Comparison of ENCODE assay signal across 24 mouse cellular contexts in the genomic region with DNA sequence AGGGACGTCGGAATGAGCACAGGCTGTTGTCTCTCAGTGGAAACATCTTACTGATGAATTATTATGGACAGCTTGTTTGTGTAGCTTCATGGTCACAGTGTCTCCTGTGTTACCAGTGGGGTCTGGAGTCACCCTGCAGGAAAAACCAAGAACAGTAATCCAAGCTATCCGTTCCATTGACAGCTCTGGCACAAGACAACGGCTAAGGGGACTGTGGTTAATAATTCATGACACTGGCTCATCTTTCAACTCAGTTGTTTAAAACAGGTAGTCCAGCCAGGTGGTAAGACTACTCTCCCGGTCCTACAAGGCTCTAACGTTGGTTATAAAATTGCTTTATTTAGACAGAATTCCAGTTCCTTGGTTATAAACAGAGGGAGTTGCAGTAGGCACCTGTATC. TPM values are rescaled to one million over a fixed set of nuclear protein-coding genes. Genes with fewer than 3 reads are reported as not detected.
DNase-seq lines count a peak whose midpoint lies in the region; ATAC-seq and TF ChIP-seq lines count a peak whose summit lies in the region.
"Had no signal": no experiment of that assay in that cellular context is flagged by ENCODE, and none has a peak within 500 bp of the region (broad histone marks: within the 10 kb centered on the region; RNA-seq: fewer than 3 reads in every experiment).

No protein-coding gene starts in this region.

- H3K9me3 ChIP-seq in heart, embryonic 10.5 days = no peaks in the 10 kb centered on the region
- H3K9me3 ChIP-seq in midbrain, embryonic 13.5 days = no peaks in the 10 kb centered on the region
- H3K9me3 ChIP-seq: embryonic facial prominence, embryonic 10.5 days; embryonic facial prominence, embryonic 13.5 days; forebrain, embryonic 12.5 days; forebrain, embryonic 15.5 days; hindbrain, embryonic 12.5 days; hindbrain, embryonic 15.5 days had no signal

- ATAC-seq in midbrain, embryonic 13.5 days = no peak
- ATAC-seq: activated CD4-positive, CD25-positive, alpha-beta regulatory T cell, adult 4 months; forebrain, embryonic 15.5 days had no signal

- no peak overlapping the region for H3K27ac ChIP-seq in heart, embryonic 10.5 days
- peak overlapping the region; percentile 20; the same call in 1 of the 2 replicates for H3K27ac ChIP-seq in kidney, adult 2 months (ENCODE audit: insufficient read depth, low read depth, low read length)
- no peak overlapping the region for H3K27ac ChIP-seq in midbrain, embryonic 13.5 days
- H3K27ac ChIP-seq: embryonic facial prominence, embryonic 10.5 days; embryonic facial prominence, embryonic 13.5 days; forebrain, embryonic 12.5 days; forebrain, embryonic 15.5 days; heart, adult 2 months; hindbrain, embryonic 12.5 days; hindbrain, embryonic 15.5 days had no signal

- DNase-seq in heart, adult 11 months = peak; percentile 65
- no peak for DNase-seq in heart, embryonic 10.5 days (ENCODE audit: low spot score)
- DNase-seq in kidney, adult 2 months = peak; percentile 87
- DNase-seq in kidney, postnatal 10 days = no peak
- DNase-seq in kidney, postnatal 14 days = peak; percentile 46
- DNase-seq: adrenal gland, adult 8-10 months; adrenal gland, postnatal 25 days; cerebellum, adult 11-12 months; cerebellum, adult 8-10 months; cerebellum, postnatal 10 days; cerebellum, postnatal 36 days; embryo, embryonic 11 days; gastrocnemius, postnatal 25 days; heart, adult 2 months had no signal

- H3K27me3 ChIP-seq in heart, embryonic 10.5 days (ENCODE audit: insufficient read depth, poor library complexity, severe bottlenecking) = no peaks in the 10 kb centered on the region
- no peaks in the 10 kb centered on the region for H3K27me3 ChIP-seq in kidney, adult 2 months (replicated peaks; ENCODE audit: control insufficient read depth, insufficient read depth, low read length)
- H3K27me3 ChIP-seq in midbrain, embryonic 13.5 days = no peaks in the 10 kb centered on the region
- H3K27me3 ChIP-seq: embryonic facial prominence, embryonic 13.5 days; forebrain, embryonic 12.5 days; forebrain, embryonic 15.5 days; hindbrain, embryonic 12.5 days; hindbrain, embryonic 15.5 days had no signal

- no peak for TF ChIP-seq CTCF in kidney, adult 2 months (conservative IDR thresholded peaks at IDR 0.05; ENCODE audit: insufficient read depth, insufficient read length, low read depth, low read length)

- H3K4me1 ChIP-seq in heart, embryonic 10.5 days = no peaks in the 10 kb centered on the region
- H3K4me1 ChIP-seq in kidney, adult 2 months (ENCODE audit: control insufficient read depth, insufficient read depth, low read length) = peaks cover 6% of the 10 kb centered on the region; the same call in 1 of the 2 replicates
- no peaks in the 10 kb centered on the region for H3K4me1 ChIP-seq in midbrain, embryonic 13.5 days (replicated peaks)
- H3K4me1 ChIP-seq: forebrain, embryonic 12.5 days; forebrain, embryonic 15.5 days; hindbrain, embryonic 12.5 days; hindbrain, embryonic 15.5 days had no signal

- no peak overlapping the region for H3K4me2 ChIP-seq in midbrain, embryonic 13.5 days (replicated peaks)
- H3K4me2 ChIP-seq: embryonic facial prominence, embryonic 13.5 days; forebrain, embryonic 12.5 days; forebrain, embryonic 15.5 days; heart, embryonic 11.5 days; hindbrain, embryonic 12.5 days; hindbrain, embryonic 15.5 days had no signal

- H3K4me3 ChIP-seq in heart, embryonic 10.5 days = no peak overlapping the region
- no peak overlapping the region for H3K4me3 ChIP-seq in kidney, adult 2 months (ENCODE audit: insufficient read depth, low read depth, low read length)
- no peak overlapping the region for H3K4me3 ChIP-seq in midbrain, embryonic 13.5 days (replicated peaks)
- H3K4me3 ChIP-seq: embryonic facial prominence, embryonic 10.5 days; embryonic facial prominence, embryonic 13.5 days; erythroblast, embryonic 14.5 days; forebrain, embryonic 12.5 days; forebrain, embryonic 15.5 days; heart, adult 2 months; hindbrain, embryonic 12.5 days; hindbrain, embryonic 15.5 days had no signal

- 75% methylated on average over 6 of the region's 6 CpGs for WGBS in heart, embryonic 10.5 days
- WGBS in kidney, adult 2 months = 41% methylated on average over 6 of the region's 6 CpGs
- WGBS in midbrain, embryonic 13.5 days = 82% methylated on average over 6 of the region's 6 CpGs

- H3K9ac ChIP-seq in midbrain, embryonic 13.5 days (replicated peaks) = no peak overlapping the region
- H3K9ac ChIP-seq: embryonic facial prominence, embryonic 13.5 days; forebrain, embryonic 12.5 days; forebrain, embryonic 15.5 days; hindbrain, embryonic 12.5 days; hindbrain, embryonic 15.5 days had no signal

- no peak for TF ChIP-seq POLR2A in kidney, adult 2 months (IDR thresholded peaks at IDR 0.05; ENCODE audit: low read depth, low read length)

- no peaks in the 10 kb centered on the region for H3K36me3 ChIP-seq in heart, embryonic 10.5 days
- H3K36me3 ChIP-seq in kidney, adult 2 months (ENCODE audit: control insufficient read depth, insufficient read depth, low read length) = no peaks in the 10 kb centered on the region
- no peaks in the 10 kb centered on the region for H3K36me3 ChIP-seq in midbrain, embryonic 13.5 days
- H3K36me3 ChIP-seq: embryonic facial prominence, embryonic 10.5 days; embryonic facial prominence, embryonic 13.5 days; forebrain, embryonic 12.5 days; forebrain, embryonic 15.5 days; hindbrain, embryonic 12.5 days; hindbrain, embryonic 15.5 days had no signal

RNA-seq across cellular contexts. Expression of gene Trpc1, which starts 53.6 kb away (rescaled TPM):
- 1.4 TPM in 2 replicates for polyA plus RNA-seq in heart, embryonic 10.5 days (2016; fragmentation: Nextera tagmentation; extraction: Ambion mirVana)
- 11.6 and 13.6 TPM in 2 replicates for polyA plus RNA-seq in kidney, adult 2 months (2012; rRNA removed)
- 3.8 and 4.8 TPM in 2 replicates for polyA plus RNA-seq in midbrain, embryonic 13.5 days (2015; fragmentation: Nextera tagmentation; extraction: Ambion mirVana)
- polyA plus RNA-seq: erythroblast, embryonic 14.5 days had no signal

RNA-seq across cellular contexts. Expression of gene Pcolce2, which starts 59.2 kb away (rescaled TPM):
- polyA plus RNA-seq in heart, embryonic 10.5 days (2016; fragmentation: Nextera tagmentation; extraction: Ambion mirVana) = 1.2 and 6.2 TPM in 2 replicates
- 0.78 and 0.90 TPM in 2 replicates for polyA plus RNA-seq in kidney, adult 2 months (2012; rRNA removed)
- polyA plus RNA-seq in midbrain, embryonic 13.5 days (2015; fragmentation: Nextera tagmentation; extraction: Ambion mirVana) = 1.8 and 2.5 TPM in 2 replicates
- polyA plus RNA-seq: erythroblast, embryonic 14.5 days had no signal

Comparison
In these comparisons a context has a peak if more than half of its experiments do, and no peak if none do; other contexts are left out.
1. DNase-seq: peak in heart, adult 11 months (single experiment), kidney, adult 2 months (single experiment) and kidney, postnatal 14 days (single experiment); none in heart, embryonic 10.5 days (single experiment) and kidney, postnatal 10 days (single experiment).